Mouse (Mus musculus): ENCODE measurements at regions not wholly inside any gene's neighbourhood (a gene's known extent, or its start where the extent isn't known, plus 50 kb on each side); places are given as distances from the start of the nearest gene placed in this dataset.
"Not testable (repeated sequence)": the region's sequence is repeated elsewhere in the genome, so short reads cannot be mapped to it uniquely, and the experiment has no call there.

DNA sequence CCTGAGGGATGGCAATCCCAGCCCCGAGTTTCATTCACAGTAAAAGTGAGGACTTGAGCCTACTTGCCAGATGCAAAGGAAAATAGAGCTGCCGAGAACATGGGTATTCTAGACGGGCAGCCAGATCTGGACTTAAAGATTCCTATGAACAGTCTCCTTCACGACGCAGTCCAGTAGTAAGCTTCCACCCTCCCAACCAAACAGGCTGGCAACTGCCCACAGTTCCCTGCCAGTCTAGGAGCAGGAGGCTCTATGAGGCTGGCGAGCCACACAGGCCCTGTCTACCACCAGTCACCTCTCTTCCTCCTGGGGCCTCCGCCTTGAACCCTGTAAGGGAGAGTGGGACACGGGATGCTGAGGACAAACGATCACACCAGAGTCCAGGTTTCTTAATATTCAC, 153.5 kb upstream of the Snrpn start:
- peak; percentile 82 for DNase-seq

DNA sequence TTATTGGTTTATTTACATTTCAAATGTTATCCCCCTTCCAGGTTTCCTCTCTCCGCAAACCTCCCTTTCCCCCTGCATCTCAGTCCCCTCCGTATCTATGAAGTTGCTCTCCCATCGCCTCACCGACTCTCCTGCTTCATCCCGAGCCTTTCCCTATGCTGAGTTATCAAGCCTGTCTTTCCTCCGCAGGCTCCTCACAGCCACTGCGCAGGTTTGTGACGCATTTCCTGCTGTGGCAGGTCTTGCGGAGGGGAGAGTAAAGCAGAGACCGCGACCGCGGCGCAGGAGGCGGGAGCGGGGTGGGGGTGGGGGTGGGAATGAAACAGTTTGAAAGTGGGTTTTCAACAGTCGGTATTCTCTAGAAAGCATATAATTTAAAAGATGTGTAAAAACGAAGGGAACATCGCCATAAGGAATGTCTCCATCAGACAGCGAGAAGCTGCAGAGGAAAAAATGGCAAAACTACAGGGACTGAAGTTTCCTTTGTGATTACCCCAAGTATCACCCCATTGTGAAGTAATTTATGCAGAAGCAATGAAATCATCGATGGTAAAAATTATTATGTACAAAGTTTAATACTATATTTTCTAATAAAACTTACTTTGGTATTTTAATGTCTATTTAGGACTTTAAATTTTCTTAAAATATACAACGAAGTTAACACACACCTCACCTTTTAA, 104.3 kb upstream of the Snrpn start:
- peak; percentile 92 for DNase-seq

DNA sequence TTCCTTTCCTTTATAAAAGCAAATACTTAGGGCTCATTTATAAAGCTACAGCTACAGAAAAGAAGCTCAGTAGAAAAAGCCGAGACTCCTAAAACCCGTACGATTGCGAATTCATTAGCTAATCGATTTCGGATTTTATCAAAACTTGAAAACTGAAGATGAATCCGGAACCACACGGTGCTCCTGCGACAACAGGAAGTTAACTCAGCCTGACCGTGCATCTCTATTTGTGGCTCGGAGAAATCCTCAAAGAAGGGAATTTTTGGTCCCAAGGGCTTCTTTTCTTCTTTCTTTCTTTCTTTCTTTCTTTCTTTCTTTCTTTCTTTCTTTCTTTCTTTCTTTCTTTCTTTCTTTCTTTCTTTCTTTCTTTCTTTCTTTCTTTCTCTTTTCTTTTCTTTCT, 103.7 kb upstream of the Snrpn start:
- DNase-seq = not testable (repeated sequence)

DNA sequence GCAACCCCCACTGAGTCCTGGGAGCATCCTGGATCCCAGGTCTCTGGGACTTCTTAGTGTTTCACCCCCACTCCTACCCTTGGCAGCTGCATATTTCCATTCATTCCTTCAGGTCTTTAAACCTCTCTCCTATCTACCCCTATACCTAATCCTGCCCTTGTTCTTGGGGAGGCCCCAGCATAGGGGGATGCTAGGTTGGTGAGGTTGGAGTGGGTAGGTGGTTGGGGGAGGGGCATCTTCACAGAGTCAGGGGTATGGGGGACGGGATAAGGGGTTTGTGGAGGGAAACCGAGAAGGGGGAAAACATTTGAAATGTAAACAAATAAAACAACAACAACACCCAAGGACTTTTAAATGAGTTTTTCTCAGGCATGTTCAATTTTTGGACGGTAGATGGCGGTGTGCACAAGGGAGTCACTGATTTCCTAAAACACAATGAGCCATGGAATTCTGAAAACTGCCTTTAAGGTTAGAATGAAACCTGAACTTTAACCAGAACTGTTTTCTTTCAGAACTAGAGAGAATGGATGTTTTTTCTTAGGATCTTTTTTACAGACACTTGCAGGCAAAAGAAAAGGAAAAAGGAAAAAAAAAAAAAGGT, 98.7 kb upstream of the Snrpn start:
- DNase-seq = not testable (repeated sequence)

DNA sequence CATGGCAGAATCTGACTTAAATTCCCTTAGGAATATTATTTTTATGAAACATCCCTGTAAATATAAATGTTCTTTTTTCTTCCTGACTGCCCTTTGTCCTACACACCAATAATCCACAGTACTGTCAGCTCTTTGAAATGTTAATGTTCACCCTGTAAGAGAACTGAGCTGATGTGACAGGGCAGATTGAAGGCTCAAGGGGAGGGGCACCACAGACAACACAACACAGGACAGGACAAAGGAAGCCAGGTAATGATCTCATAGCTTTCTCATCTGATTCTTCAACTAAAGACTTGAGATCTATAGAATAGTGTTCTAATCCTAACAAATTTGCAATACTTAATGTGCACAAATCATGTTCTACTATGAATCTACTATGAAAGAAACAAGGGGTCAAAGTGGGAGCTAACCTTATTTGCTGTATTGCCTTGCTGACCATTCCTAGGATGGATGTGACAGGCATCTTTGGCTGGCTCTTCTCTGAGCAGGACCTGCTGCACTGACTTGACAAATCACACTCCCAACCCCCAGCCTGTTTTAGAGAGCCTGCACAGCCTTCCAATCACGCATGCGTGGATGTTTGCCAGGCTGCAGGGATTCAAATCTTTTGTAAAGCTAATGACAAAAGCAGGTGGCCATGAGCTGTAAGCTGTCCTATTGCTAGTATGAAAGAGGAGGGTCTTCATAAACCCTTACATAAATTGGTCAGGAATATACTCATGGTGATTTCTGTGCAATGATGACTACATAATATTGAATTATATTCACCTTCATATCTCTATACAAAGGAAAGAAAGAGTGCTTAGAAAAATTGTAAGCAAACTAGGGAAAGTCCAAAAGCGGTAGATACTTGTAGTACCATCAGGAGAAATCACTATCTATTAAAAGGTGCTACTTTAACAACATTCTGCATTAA, 76.6 kb upstream of the Snrpn start:
- DNase-seq = not testable (repeated sequence)
